ENCODE assay signal across 26 mouse cellular contexts in genomic region chr1:133709292-133709691, GRCm38 (mm10). TPM values are rescaled to one million over a fixed set of nuclear protein-coding genes. Genes with fewer than 3 reads are reported as not detected.
DNase-seq lines count a peak whose midpoint lies in the region; ATAC-seq and TF ChIP-seq lines count a peak whose summit lies in the region.
"Had no signal": no experiment of that assay in that cellular context is flagged by ENCODE, and none has a peak within 500 bp of the region (broad histone marks: within the 10 kb centered on the region; RNA-seq: fewer than 3 reads in every experiment).

No protein-coding gene starts in this region.

- peaks cover 43% of the 10 kb centered on the region for H3K4me1 ChIP-seq in limb, embryonic 13.5 days

- peak; percentile 41 for DNase-seq in left cerebral cortex, postnatal 4 days
- DNase-seq in left cerebral cortex, adult 2 months (ENCODE audit: extremely low spot score in 1 of 2, low spot score in 2 of 2), result no peak
- peak; percentile 23 for DNase-seq in R1 (ENCODE audit: low read depth, low spot score)
- peak; percentile 24 for DNase-seq in thymus, postnatal 25 days
- no peak for DNase-seq in urinary bladder, postnatal 25 days (ENCODE audit: low spot score)
- DNase-seq in gastrocnemius, postnatal 10 days, result no peak
- DNase-seq: adrenal gland, postnatal 14 days; B cell, adult 2 months; cerebellum, postnatal 36 days; gastrocnemius, postnatal 14 days; heart, adult 2 months; heart, postnatal 4 days; layer of hippocampus, postnatal 36 days had no signal

- H3K27me3 ChIP-seq in limb, embryonic 13.5 days, result no peaks in the 10 kb centered on the region
- H3K27me3 ChIP-seq: forebrain, embryonic 13.5 days; heart, embryonic 15.5 days; liver, embryonic 15.5 days; midbrain, embryonic 12.5 days; neural tube, embryonic 12.5 days; Patski had no signal

- H3K9ac ChIP-seq in limb, embryonic 13.5 days, result no peak overlapping the region
- H3K9ac ChIP-seq: forebrain, embryonic 13.5 days; heart, embryonic 15.5 days; liver, embryonic 15.5 days; midbrain, embryonic 12.5 days; neural tube, embryonic 12.5 days had no signal

- intact Hi-C loops in left cerebral cortex, postnatal 4 days (cut with DNase I), result no loop called here
- intact Hi-C loops in left cerebral cortex, adult 2 months (cut with DNase I), result no loop called here

- no peak overlapping the region for H3K4me3 ChIP-seq in left cerebral cortex, adult 2 months
- no peak overlapping the region for H3K4me3 ChIP-seq in limb, embryonic 13.5 days
- H3K4me3 ChIP-seq: forebrain, embryonic 13.5 days; heart, adult 2 months; heart, embryonic 15.5 days; layer of hippocampus, adult 2 months; liver, embryonic 15.5 days; midbrain, embryonic 12.5 days; neural tube, embryonic 12.5 days had no signal

- no peak overlapping the region for H3K27ac ChIP-seq in left cerebral cortex, adult 2 months
- no peak overlapping the region for H3K27ac ChIP-seq in limb, embryonic 13.5 days
- H3K27ac ChIP-seq: forebrain, embryonic 13.5 days; heart, adult 2 months; heart, embryonic 15.5 days; kidney, postnatal 0 days; layer of hippocampus, adult 2 months; liver, embryonic 15.5 days; midbrain, embryonic 12.5 days; neural tube, embryonic 12.5 days had no signal

- H3K9me3 ChIP-seq in limb, embryonic 13.5 days, result no peaks in the 10 kb centered on the region
- H3K9me3 ChIP-seq: forebrain, embryonic 13.5 days; heart, embryonic 15.5 days; liver, embryonic 15.5 days; midbrain, embryonic 12.5 days; neural tube, embryonic 12.5 days had no signal

- peaks cover 16% of the 10 kb centered on the region for H3K36me3 ChIP-seq in limb, embryonic 13.5 days
- H3K36me3 ChIP-seq: heart, embryonic 15.5 days had no signal

- H3K4me2 ChIP-seq in limb, embryonic 13.5 days (replicated peaks), result no peak overlapping the region
- H3K4me2 ChIP-seq: forebrain, embryonic 13.5 days; heart, embryonic 15.5 days; liver, embryonic 15.5 days; midbrain, embryonic 12.5 days; neural tube, embryonic 12.5 days had no signal

- TF ChIP-seq CTCF in left cerebral cortex, adult 2 months (IDR thresholded peaks at IDR 0.05), result no peak

- 43% methylated on average over 3 of the region's 3 CpGs for WGBS in limb, embryonic 13.5 days

- 0 out of 2 replicates have a peak, but pooled peaks have one; percentile 58 for ATAC-seq in limb, embryonic 13.5 days (ENCODE audit: low FRiP score, low read depth)
- ATAC-seq: activated CD4-positive, CD25-positive, alpha-beta regulatory T cell, adult 4 months; forebrain, embryonic 13.5 days; hindbrain, embryonic 16.5 days; intestine, postnatal 0 days; lung, postnatal 0 days; Patski had no signal

RNA-seq across cellular contexts. Expression of gene Lax1, which starts 19.4 kb away (rescaled TPM):
- under 1 TPM; 0.16 to 0.64 TPM for total RNA-seq in left cerebral cortex, postnatal 4 days (2021)
- under 1 TPM in 1 of 2 experiments, not detected in 1; 0.65 TPM for total RNA-seq in left cerebral cortex, adult 2 months (2021)
- 0.79 and 1.1 TPM in 2 replicates for polyA plus RNA-seq in limb, embryonic 13.5 days (2015; fragmentation: Nextera tagmentation; extraction: Ambion mirVana)
- total RNA-seq in gastrocnemius, postnatal 10 days (2021), result under 1 TPM; 0.09 to 0.25 TPM
- total RNA-seq: layer of hippocampus, postnatal 36 days had no signal
- polyA plus RNA-seq: forebrain, embryonic 13.5 days; hindbrain, embryonic 16.5 days; neural tube, embryonic 12.5 days had no signal

RNA-seq across cellular contexts. Expression of gene Gm38394, which starts 48.2 kb away (rescaled TPM):
- total RNA-seq in left cerebral cortex, postnatal 4 days (2021), result 10 to 100 TPM; 24.3 to 34.9 TPM
- total RNA-seq in left cerebral cortex, adult 2 months (2021), result 10 to 100 TPM; 30.9 to 33.7 TPM
- 6.3 and 7.3 TPM in 2 replicates for polyA plus RNA-seq in limb, embryonic 13.5 days (2015; fragmentation: Nextera tagmentation; extraction: Ambion mirVana)
- 10 to 100 TPM; 42.4 to 56.6 TPM for total RNA-seq in gastrocnemius, postnatal 10 days (2021)

RNA-seq across cellular contexts. Expression of gene Zbed6, which starts 48.6 kb away (rescaled TPM):
- 10 to 100 TPM in 1 of 2 experiments, 1 to 10 TPM in 1; 6.5 to 14.2 TPM for total RNA-seq in left cerebral cortex, postnatal 4 days (2021)
- total RNA-seq in left cerebral cortex, adult 2 months (2021), result 1 to 10 TPM; 6.3 to 7.1 TPM
- polyA plus RNA-seq in limb, embryonic 13.5 days (2015; fragmentation: Nextera tagmentation; extraction: Ambion mirVana), result not detected in 2 replicates
- total RNA-seq in gastrocnemius, postnatal 10 days (2021), result 10 to 100 TPM; 17.4 to 22.3 TPM
- polyA plus RNA-seq: activated CD4-positive, CD25-positive, alpha-beta regulatory T cell, adult 4 months; forebrain, embryonic 13.5 days; heart, embryonic 15.5 days; hindbrain, embryonic 16.5 days; kidney, postnatal 0 days; liver, embryonic 15.5 days; lung, postnatal 0 days; midbrain, embryonic 12.5 days; neural tube, embryonic 12.5 days had no signal

Comparison
In these comparisons a context has a peak if more than half of its experiments do, and no peak if none do; other contexts are left out.
1. DNase-seq: peak in left cerebral cortex, postnatal 4 days (single experiment), R1 (single experiment) and thymus, postnatal 25 days (single experiment); none in left cerebral cortex, adult 2 months (0 of 2), urinary bladder, postnatal 25 days (single experiment) and gastrocnemius, postnatal 10 days (single experiment).